9 mouse cellular contexts compared by ENCODE assay signal in the genomic region with DNA sequence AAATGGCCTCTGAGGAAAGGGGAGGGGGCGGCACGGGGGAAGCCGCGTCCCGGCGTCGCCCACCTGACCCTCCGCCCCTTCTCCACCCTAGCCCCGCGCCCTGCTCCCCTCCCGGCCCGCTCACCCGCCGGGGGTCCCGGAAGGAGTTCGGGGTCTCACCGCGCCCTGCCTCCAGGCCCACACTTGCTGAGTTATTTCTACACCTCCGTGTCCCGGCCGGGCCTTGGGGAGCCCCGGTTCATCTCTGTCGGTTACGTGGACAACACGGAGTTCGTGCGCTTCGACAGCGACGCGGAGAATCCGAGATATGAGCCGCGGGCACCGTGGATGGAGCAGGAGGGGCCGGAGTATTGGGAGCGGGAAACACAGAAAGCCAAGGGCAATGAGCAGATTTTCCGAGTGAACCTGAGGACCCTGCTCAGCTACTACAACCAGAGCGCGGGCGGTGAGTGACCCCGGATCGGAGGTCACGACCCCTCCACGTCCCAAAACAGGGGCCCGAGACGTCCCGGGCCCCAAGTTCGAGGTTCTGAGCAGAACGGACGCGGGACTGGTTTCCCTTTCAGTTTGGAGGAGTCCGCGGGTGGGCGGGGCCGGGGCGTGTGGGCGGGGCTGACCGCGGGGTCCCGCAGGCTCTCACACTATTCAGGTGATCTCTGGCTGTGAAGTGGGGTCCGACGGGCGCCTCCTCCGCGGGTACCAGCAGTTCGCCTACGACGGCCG. TPM values are rescaled to one million over a fixed set of nuclear protein-coding genes. Genes with fewer than 3 reads are reported as not detected.
DNase-seq lines count a peak whose midpoint lies in the region; ATAC-seq and TF ChIP-seq lines count a peak whose summit lies in the region.
"Had no signal": no experiment of that assay in that cellular context is flagged by ENCODE, and none has a peak within 500 bp of the region (broad histone marks: within the 10 kb centered on the region; RNA-seq: fewer than 3 reads in every experiment).

No protein-coding gene starts in this region.

- no peaks in the 10 kb centered on the region for H3K36me3 ChIP-seq in E14TG2a.4 (ENCODE audit: insufficient read depth, low read length)
- H3K36me3 ChIP-seq in forebrain, embryonic 14.5 days (ENCODE audit: control insufficient read depth, insufficient read depth, low read length): no peaks in the 10 kb centered on the region
- H3K36me3 ChIP-seq in hindbrain, embryonic 15.5 days: no peaks in the 10 kb centered on the region
- H3K36me3 ChIP-seq in liver, embryonic 11.5 days (ENCODE audit: control insufficient read depth, insufficient read depth, low read length): no peaks in the 10 kb centered on the region
- H3K36me3 ChIP-seq in midbrain, postnatal 0 days (ENCODE audit: insufficient read depth, low read length): no peaks in the 10 kb centered on the region

- H3K9ac ChIP-seq in forebrain, embryonic 14.5 days (ENCODE audit: low read length): peak overlapping the region; percentile 61
- peak overlapping the region; percentile 38 for H3K9ac ChIP-seq in hindbrain, embryonic 15.5 days
- H3K9ac ChIP-seq in liver, embryonic 11.5 days (ENCODE audit: low read depth, low read length): peak overlapping the region; percentile 48; the same call in 1 of the 2 replicates
- 0 out of 2 replicates have a peak overlapping the region, but pooled peaks have one; percentile 33 for H3K9ac ChIP-seq in midbrain, postnatal 0 days (replicated peaks; ENCODE audit: low read length, poor library complexity, severe bottlenecking)

- peaks cover 43% of the 10 kb centered on the region for H3K9me3 ChIP-seq in E14TG2a.4 (ENCODE audit: low read length)
- H3K9me3 ChIP-seq in forebrain, embryonic 14.5 days (replicated peaks; ENCODE audit: control insufficient read depth, low read length): no peaks in the 10 kb centered on the region
- no peaks in the 10 kb centered on the region for H3K9me3 ChIP-seq in hindbrain, embryonic 15.5 days
- no peaks in the 10 kb centered on the region for H3K9me3 ChIP-seq in liver, embryonic 11.5 days (ENCODE audit: control insufficient read depth, low read length)
- H3K9me3 ChIP-seq in midbrain, postnatal 0 days (ENCODE audit: low read length): no peaks in the 10 kb centered on the region

- WGBS in forebrain, embryonic 14.5 days: under 1% methylated on average over 61 of the region's 70 CpGs
- 1% methylated on average over 62 of the region's 70 CpGs for WGBS in hindbrain, embryonic 15.5 days
- WGBS in liver, embryonic 11.5 days: 2% methylated on average over 70 of the region's 70 CpGs
- WGBS in midbrain, postnatal 0 days: 2% methylated on average over 61 of the region's 70 CpGs

- peaks cover 35% of the 10 kb centered on the region for H3K27me3 ChIP-seq in E14TG2a.4 (ENCODE audit: insufficient read depth, low read length)
- no peaks in the 10 kb centered on the region for H3K27me3 ChIP-seq in forebrain, embryonic 14.5 days (replicated peaks; ENCODE audit: control insufficient read depth, insufficient read depth, low read length)
- peaks cover 7% of the 10 kb centered on the region; the same call in 1 of the 2 replicates for H3K27me3 ChIP-seq in hindbrain, embryonic 15.5 days
- H3K27me3 ChIP-seq in liver, embryonic 11.5 days (replicated peaks; ENCODE audit: control insufficient read depth, insufficient read depth, low read length): peaks cover 17% of the 10 kb centered on the region
- H3K27me3 ChIP-seq in midbrain, postnatal 0 days (ENCODE audit: insufficient read depth, low read length): peaks cover 3% of the 10 kb centered on the region; the same call in 1 of the 2 replicates

- peak overlapping the region; percentile 92 for H3K4me2 ChIP-seq in forebrain, embryonic 14.5 days (ENCODE audit: low read length)
- H3K4me2 ChIP-seq in hindbrain, embryonic 15.5 days: peak overlapping the region; percentile 76
- peak overlapping the region; percentile 88 for H3K4me2 ChIP-seq in liver, embryonic 11.5 days
- H3K4me2 ChIP-seq in midbrain, postnatal 0 days (ENCODE audit: low read depth, low read length, poor library complexity, severe bottlenecking): peak overlapping the region; percentile 91

- H3K4me3 ChIP-seq in E14TG2a.4 (replicated peaks; ENCODE audit: low read length): peak overlapping the region; percentile 79
- H3K4me3 ChIP-seq in forebrain, embryonic 14.5 days (ENCODE audit: low read depth, low read length): peak overlapping the region; percentile 48
- H3K4me3 ChIP-seq in hindbrain, embryonic 15.5 days: peak overlapping the region; percentile 44
- peak overlapping the region; percentile 58 for H3K4me3 ChIP-seq in liver, embryonic 11.5 days (ENCODE audit: low read depth, low read length)
- H3K4me3 ChIP-seq in midbrain, postnatal 0 days (ENCODE audit: low read depth, low read length): peak overlapping the region; percentile 46

- peaks cover 17% of the 10 kb centered on the region for H3K4me1 ChIP-seq in E14TG2a.4 (replicated peaks; ENCODE audit: low read depth, low read length)
- peaks cover 2% of the 10 kb centered on the region; the same call in 1 of the 2 replicates for H3K4me1 ChIP-seq in forebrain, embryonic 14.5 days (ENCODE audit: control insufficient read depth, insufficient read depth, low read length)
- H3K4me1 ChIP-seq in hindbrain, embryonic 15.5 days (replicated peaks): peaks cover 10% of the 10 kb centered on the region
- no peaks in the 10 kb centered on the region for H3K4me1 ChIP-seq in liver, embryonic 11.5 days (replicated peaks; ENCODE audit: control insufficient read depth, insufficient read depth, low read length)
- H3K4me1 ChIP-seq in midbrain, postnatal 0 days (ENCODE audit: insufficient read depth, low read length): no peaks in the 10 kb centered on the region

- H3K27ac ChIP-seq in forebrain, embryonic 14.5 days (ENCODE audit: low read depth, low read length): no peak overlapping the region
- no peak overlapping the region for H3K27ac ChIP-seq in hindbrain, embryonic 15.5 days (replicated peaks)
- H3K27ac ChIP-seq in liver, embryonic 11.5 days (ENCODE audit: low read depth, low read length): no peak overlapping the region
- H3K27ac ChIP-seq in midbrain, postnatal 0 days (ENCODE audit: low read depth, low read length): no peak overlapping the region

- no peak for TF ChIP-seq CTCF in E14TG2a.4 (conservative IDR thresholded peaks at IDR 0.05; ENCODE audit: low read length)
- TF ChIP-seq CTCF in midbrain, postnatal 0 days (IDR thresholded peaks at IDR 0.05): no peak

- DNase-seq in adrenal gland, postnatal 10 days: peak; percentile 65
- no peak for DNase-seq in forebrain, embryonic 14.5 days (ENCODE audit: low spot score)
- DNase-seq in liver, embryonic 11.5 days (ENCODE audit: low spot score): peak; percentile 66
- DNase-seq in midbrain, postnatal 0 days (ENCODE audit: low spot score): no peak
- peak; percentile 61 for DNase-seq in testis, postnatal 10 days (ENCODE audit: low spot score)
- DNase-seq in MN1 (ENCODE audit: low spot score): no peak

- ATAC-seq in forebrain, embryonic 14.5 days: peak; percentile 46
- ATAC-seq in hindbrain, embryonic 15.5 days (ENCODE audit: low FRiP score, low read depth): peak; percentile 56
- peak; percentile 29; the same call in 1 of the 2 replicates for ATAC-seq in liver, embryonic 11.5 days (replicated peaks; ENCODE audit: low FRiP score)
- ATAC-seq in midbrain, postnatal 0 days (ENCODE audit: low FRiP score): peak; percentile 44; the same call in 1 of the 2 replicates

RNA-seq across cellular contexts. Expression of gene H2-Q4, which starts 0.5 kb away (rescaled TPM):
- 10 to 100 TPM; 18.5 to 22.0 TPM for total RNA-seq in adrenal gland, postnatal 10 days (2021)
- polyA plus RNA-seq in forebrain, embryonic 14.5 days (2014; fragmentation: Nextera tagmentation; extraction: Ambion mirVana): 0.54 and 0.60 TPM in 2 replicates
- 1.0 and 1.7 TPM in 2 replicates for polyA plus RNA-seq in hindbrain, embryonic 15.5 days (2015; fragmentation: Nextera tagmentation; extraction: Ambion mirVana)
- 1.8 and 2.0 TPM in 2 replicates for polyA plus RNA-seq in liver, embryonic 11.5 days (2014; fragmentation: Nextera tagmentation; extraction: Ambion mirVana)
- 1.4 and 4.0 TPM in 2 replicates for total RNA-seq in midbrain, postnatal 0 days (2014; rRNA removed)
- 0.79 and 1.0 TPM in 2 replicates for polyA plus RNA-seq in midbrain, postnatal 0 days (2015; fragmentation: Nextera tagmentation; extraction: Ambion mirVana)

RNA-seq across cellular contexts. Expression of gene H2-Q2, which starts 37.8 kb away (rescaled TPM):
- total RNA-seq in adrenal gland, postnatal 10 days (2021): 1 to 10 TPM in 1 of 2 experiments, under 1 TPM in 1; 0.70 to 1.4 TPM
- polyA plus RNA-seq in forebrain, embryonic 14.5 days (2014; fragmentation: Nextera tagmentation; extraction: Ambion mirVana): 1.1 and 2.1 TPM in 2 replicates
- polyA plus RNA-seq in hindbrain, embryonic 15.5 days (2015; fragmentation: Nextera tagmentation; extraction: Ambion mirVana): 2.5 and 3.1 TPM in 2 replicates
- polyA plus RNA-seq in liver, embryonic 11.5 days (2014; fragmentation: Nextera tagmentation; extraction: Ambion mirVana): 1.6 and 2.1 TPM in 2 replicates
- total RNA-seq in midbrain, postnatal 0 days (2014; rRNA removed): 20.9 and 21.7 TPM in 2 replicates
- polyA plus RNA-seq in midbrain, postnatal 0 days (2015; fragmentation: Nextera tagmentation; extraction: Ambion mirVana): 21.1 and 22.5 TPM in 2 replicates
- total RNA-seq: hematopoietic stem cell, adult 5-6 weeks had no signal

RNA-seq across cellular contexts. Expression of gene H2-Q6, which starts 44.8 kb away (rescaled TPM):
- total RNA-seq in adrenal gland, postnatal 10 days (2021): 1 to 10 TPM; 3.2 to 4.6 TPM
- polyA plus RNA-seq in forebrain, embryonic 14.5 days (2014; fragmentation: Nextera tagmentation; extraction: Ambion mirVana): 0.28 and 0.38 TPM in 2 replicates
- 0.60 and 1.5 TPM in 2 replicates for polyA plus RNA-seq in hindbrain, embryonic 15.5 days (2015; fragmentation: Nextera tagmentation; extraction: Ambion mirVana)
- polyA plus RNA-seq in liver, embryonic 11.5 days (2014; fragmentation: Nextera tagmentation; extraction: Ambion mirVana): 15.2 and 16.4 TPM in 2 replicates
- 0.11 and 0.52 TPM in 2 replicates for total RNA-seq in midbrain, postnatal 0 days (2014; rRNA removed)
- 1.8 TPM in 2 replicates for polyA plus RNA-seq in midbrain, postnatal 0 days (2015; fragmentation: Nextera tagmentation; extraction: Ambion mirVana)

RNA-seq across cellular contexts. Expression of gene H2-Q7, which starts 59.1 kb away (rescaled TPM):
- 1 to 10 TPM; 5.1 to 5.2 TPM for total RNA-seq in adrenal gland, postnatal 10 days (2021)
- polyA plus RNA-seq in forebrain, embryonic 14.5 days (2014; fragmentation: Nextera tagmentation; extraction: Ambion mirVana): 1.5 and 2.0 TPM in 2 replicates
- polyA plus RNA-seq in hindbrain, embryonic 15.5 days (2015; fragmentation: Nextera tagmentation; extraction: Ambion mirVana): 3.8 and 4.1 TPM in 2 replicates
- polyA plus RNA-seq in liver, embryonic 11.5 days (2014; fragmentation: Nextera tagmentation; extraction: Ambion mirVana): 29.9 and 30.8 TPM in 2 replicates
- 1.6 and 3.3 TPM in 2 replicates for total RNA-seq in midbrain, postnatal 0 days (2014; rRNA removed)
- 3.5 and 4.2 TPM in 2 replicates for polyA plus RNA-seq in midbrain, postnatal 0 days (2015; fragmentation: Nextera tagmentation; extraction: Ambion mirVana)

RNA-seq across cellular contexts. Expression of gene H2-Q1, which starts 59.7 kb away (rescaled TPM):
- 1 to 10 TPM; 1.4 to 1.5 TPM for total RNA-seq in adrenal gland, postnatal 10 days (2021)
- 0.46 TPM in 1 of 2 replicates, not detected in the other for polyA plus RNA-seq in forebrain, embryonic 14.5 days (2014; fragmentation: Nextera tagmentation; extraction: Ambion mirVana)
- polyA plus RNA-seq in hindbrain, embryonic 15.5 days (2015; fragmentation: Nextera tagmentation; extraction: Ambion mirVana): 0.39 and 0.58 TPM in 2 replicates
- polyA plus RNA-seq in liver, embryonic 11.5 days (2014; fragmentation: Nextera tagmentation; extraction: Ambion mirVana): 0.40 and 0.60 TPM in 2 replicates
- total RNA-seq in midbrain, postnatal 0 days (2014; rRNA removed): 0.38 and 0.60 TPM in 2 replicates
- 1.4 and 1.5 TPM in 2 replicates for polyA plus RNA-seq in midbrain, postnatal 0 days (2015; fragmentation: Nextera tagmentation; extraction: Ambion mirVana)

Comparison
In these comparisons a context has a peak if more than half of its experiments do, and no peak if none do; other contexts are left out.
1. DNase-seq: peak in adrenal gland, postnatal 10 days (single experiment), liver, embryonic 11.5 days (single experiment) and testis, postnatal 10 days (single experiment); none in forebrain, embryonic 14.5 days (single experiment), midbrain, postnatal 0 days (single experiment) and MN1 (single experiment).
2. Peak in every context shown above with its lines, with median percentiles within 50 percentile points of each other: H3K4me3 ChIP-seq, ATAC-seq, H3K4me2 ChIP-seq and H3K9ac ChIP-seq.